Mouse (Mus musculus) forelimb bud, embryonic 11.5 days (tissue): Measurements from ENCODE around the gene Cachd1.

Source experiments
- DNase-seq: peaks from one replicate; pipeline ENCODE4 v3.0.0-alpha.2; 2012; ENCODE audit warnings: low read depth, low spot score

The Cachd1 gene

GRCm38 (mm10) chr4:100790176-100790575 is 13.7 kb downstream of the Cachd1 start:
- DNase-seq: no peak

GRCm38 (mm10) chr4:100793147-100793546 is 16.7 kb downstream of the Cachd1 start:
- peak; percentile 70 for DNase-seq

GRCm38 (mm10) chr4:100795523-100795922 is 19.0 kb downstream of the Cachd1 start:
- peak; percentile 64 for DNase-seq

GRCm38 (mm10) chr4:100800730-100801442 is 24.4 kb downstream of the Cachd1 start:
- no peak for DNase-seq

- no peak for DNase-seq
Observed at GRCm38 (mm10) chr4:100801443-100801786, 24.9 kb downstream of the Cachd1 start.

- DNase-seq: no peak
Observed at GRCm38 (mm10) chr4:100811057-100811695, 34.7 kb downstream of the Cachd1 start.

GRCm38 (mm10) chr4:100811802-100812510 is 35.5 kb downstream of the Cachd1 start:
- DNase-seq: no peak

GRCm38 (mm10) chr4:100813767-100814461 is 37.4 kb downstream of the Cachd1 start:
- no peak for DNase-seq

- no peak for DNase-seq
Observed at GRCm38 (mm10) chr4:100819238-100819637, 42.8 kb downstream of the Cachd1 start.

- DNase-seq: no peak
Observed at GRCm38 (mm10) chr4:100822526-100822925, 46.1 kb downstream of the Cachd1 start.

GRCm38 (mm10) chr4:100827374-100827773 is 50.9 kb downstream of the Cachd1 start:
- DNase-seq: no peak

- peak; percentile 86 for DNase-seq
Observed at GRCm38 (mm10) chr4:100828737-100829136, 52.3 kb downstream of the Cachd1 start.

GRCm38 (mm10) chr4:100837205-100837604 is 60.7 kb downstream of the Cachd1 start:
- no peak for DNase-seq

GRCm38 (mm10) chr4:100842629-100843028 is 66.2 kb downstream of the Cachd1 start:
- no peak for DNase-seq

- DNase-seq: no peak
Observed at GRCm38 (mm10) chr4:100843119-100843518, 66.6 kb downstream of the Cachd1 start.

- no peak for DNase-seq
Observed at GRCm38 (mm10) chr4:100850846-100851495, 74.5 kb downstream of the Cachd1 start.

GRCm38 (mm10) chr4:100852448-100852847 is 76.0 kb downstream of the Cachd1 start:
- no peak for DNase-seq

GRCm38 (mm10) chr4:100853426-100853825 is 77.0 kb downstream of the Cachd1 start:
- no peak for DNase-seq

- DNase-seq: no peak
Observed at GRCm38 (mm10) chr4:100855373-100855772, 78.9 kb downstream of the Cachd1 start.

- DNase-seq: peak; percentile 65
Observed at GRCm38 (mm10) chr4:100857411-100857869, 81.0 kb downstream of the Cachd1 start.

- no peak for DNase-seq
Observed at GRCm38 (mm10) chr4:100863861-100864428, 87.5 kb downstream of the Cachd1 start.
